Mouse (Mus musculus): ENCODE results near the gene Tubg2. TPM values are rescaled to one million over a fixed set of nuclear protein-coding genes. Genes with fewer than 3 reads are reported as not detected.

Tubg2 gene
- total RNA-seq, 2 experiments from 2014 or later: 2.7 to 3.3 TPM

GRCm38 (mm10) chr11:101164677-101165580, 9.2 kb downstream of the Tubg2 start:
- DNase-seq (ENCODE audit: low spot score): no peak

GRCm38 (mm10) chr11:101166357-101166756, 10.7 kb downstream of the Tubg2 start:
- DNase-seq (ENCODE audit: low spot score): no peak

GRCm38 (mm10) chr11:101167211-101167962, 11.7 kb downstream of the Tubg2 start:
- no peak for DNase-seq (ENCODE audit: low spot score)

- no peak for DNase-seq (ENCODE audit: low spot score)
These were observed 12.2 kb downstream of the Tubg2 start for GRCm38 (mm10) chr11:101167963-101168300.

GRCm38 (mm10) chr11:101168301-101168980, 12.7 kb downstream of the Tubg2 start:
- DNase-seq (ENCODE audit: low spot score): peak; percentile 52

- peak; percentile 57 for DNase-seq (ENCODE audit: low spot score)
These were observed 13.8 kb downstream of the Tubg2 start for GRCm38 (mm10) chr11:101169301-101170107.

GRCm38 (mm10) chr11:101170354-101170810, 14.7 kb downstream of the Tubg2 start, which contains the start of gene Cntnap1:
Cntnap1 (plus strand) TSS chr11:101170523.
- peak; percentile 78 for DNase-seq (ENCODE audit: low spot score)

GRCm38 (mm10) chr11:101170811-101171610, 15.3 kb downstream of the Tubg2 start, which contains the start of gene Plekhh3:
Plekhh3 (minus strand) TSS chr11:101171351.
- DNase-seq (ENCODE audit: low spot score): peak; percentile 96

- peak; percentile 67 for DNase-seq (ENCODE audit: low spot score)
These were observed 16.2 kb downstream of the Tubg2 start for GRCm38 (mm10) chr11:101171721-101172433.

GRCm38 (mm10) chr11:101172434-101172815, 16.7 kb downstream of the Tubg2 start:
- no peak for DNase-seq (ENCODE audit: low spot score)

- peak; percentile 49 for DNase-seq (ENCODE audit: low spot score)
These were observed 17.4 kb downstream of the Tubg2 start for GRCm38 (mm10) chr11:101173112-101173511.

- DNase-seq (ENCODE audit: low spot score): peak; percentile 79
These were observed 18.1 kb downstream of the Tubg2 start for GRCm38 (mm10) chr11:101173631-101174388.

- DNase-seq (ENCODE audit: low spot score): no peak
These were observed 18.7 kb downstream of the Tubg2 start for GRCm38 (mm10) chr11:101174389-101174745.

- DNase-seq (ENCODE audit: low spot score): no peak
These were observed 19.3 kb downstream of the Tubg2 start, which contains the start of gene Ccr10 for GRCm38 (mm10) chr11:101174851-101175628. Ccr10 (minus strand) TSS chr11:101175443.

- DNase-seq (ENCODE audit: low spot score): no peak
These were observed 20.0 kb downstream of the Tubg2 start for GRCm38 (mm10) chr11:101175636-101176116.

GRCm38 (mm10) chr11:101176117-101176691, 20.5 kb downstream of the Tubg2 start:
- DNase-seq (ENCODE audit: low spot score): no peak
